Mouse (Mus musculus) brain, embryonic 14.5 days (tissue): ENCODE results near the gene Syne2.

Experiments used
- CTCF ChIP-seq: fragments of 200-500 bp; IDR thresholded peaks from 2 replicates; pipeline ENCODE4 v1.5.1; 2012; ENCODE audit warnings: inconsistent platforms, mild to moderate bottlenecking, moderate library complexity, borderline replicate concordance; ENCODE audit not compliant: insufficient read depth, insufficient read length; ENCODE audit errors: extremely low read depth
- POLR2A ChIP-seq: fragments of 200-500 bp; IDR thresholded peaks from 2 replicates; pipeline ENCODE4 v1.6.1; 2012; ENCODE audit warnings: mild to moderate bottlenecking, inconsistent platforms, borderline replicate concordance; ENCODE audit not compliant: poor library complexity, insufficient read depth, insufficient read length, severe bottlenecking; ENCODE audit errors: extremely low read depth

- TF ChIP-seq CTCF: no peak
- peak; percentile 39; the same call in 1 of the 2 replicates for TF ChIP-seq POLR2A
Measured at GRCm38 (mm10) chr12:76081557-76082211, 263.8 kb downstream of the Syne2 start.
